Mouse (Mus musculus) bone marrow, adult 2 months (tissue): ENCODE data around the gene Gtf2i.

ENCODE experiments used
- CTCF ChIP-seq: fragments of 200-500 bp; IDR thresholded peaks from 2 replicates; pipeline ENCODE4 v1.5.1; 2011; ENCODE audit warnings: low read length, control low read depth; ENCODE audit not compliant: control insufficient read depth, insufficient read depth
- POLR2A ChIP-seq: fragments of 200-500 bp; IDR thresholded peaks from 2 replicates; pipeline ENCODE4 v1.6.1; 2011; ENCODE audit warnings: low read depth, mild to moderate bottlenecking, control low read depth, low read length, borderline replicate concordance; ENCODE audit not compliant: control insufficient read depth

GRCm38 (mm10) chr5:134251083-134251482 lies 63.5 kb downstream of the Gtf2i start:
- TF ChIP-seq CTCF, result no peak
- TF ChIP-seq POLR2A, result no peak
